Mouse (Mus musculus) G1E (cell line): ENCODE measurements at regions not wholly inside any gene's neighbourhood (a gene's known extent, or its start where the extent isn't known, plus 50 kb on each side); places are given as distances from the start of the nearest gene placed in this dataset.

Source experiments
- CTCF ChIP-seq: IDR thresholded peaks from 2 replicates; pipeline ENCODE4 v1.5.1; 2012; ENCODE audit warnings: low read depth, low read length, inconsistent platforms, mixed read lengths
- GATA2 ChIP-seq: IDR thresholded peaks from 2 replicates; pipeline ENCODE4 v1.6.1; 2012; ENCODE audit warnings: low read depth, low read length, inconsistent platforms, borderline replicate concordance
- TAL1 ChIP-seq: conservative IDR thresholded peaks from 2 replicates; pipeline ENCODE4 v1.6.1; 2012; ENCODE audit warnings: low read depth, low read length, inconsistent platforms, mixed read lengths

- TF ChIP-seq CTCF = no peak
- no peak for TF ChIP-seq GATA2
- TF ChIP-seq TAL1 = no peak
Measured at GRCm38 (mm10) chr14:25156171-25156570, 302.8 kb upstream of the Zmiz1 start.
